Mouse (Mus musculus) right cerebral cortex, adult 2 months (tissue): Measurements from ENCODE around the gene Cdkn1b.

Source experiments
- DNase-seq, 2 experiments: peaks; one replicate each; pipeline ENCODE4 v3.0.0; 2021 to 2022; ENCODE audit warnings: low spot score in 2 of 2

Cdkn1b gene

GRCm38 (mm10) chr6:134968326-134968725, 48.1 kb downstream of the Cdkn1b start:
- DNase-seq: no peak

- DNase-seq: no peak
These were observed 49.3 kb downstream of the Cdkn1b start for GRCm38 (mm10) chr6:134969498-134969897.

GRCm38 (mm10) chr6:134972096-134972495, 51.9 kb downstream of the Cdkn1b start:
- no peak for DNase-seq
